Mouse (Mus musculus): ENCODE measurements around the gene Parp16.

GRCm38 (mm10) chr9:65177497-65177896 lies 17.7 kb upstream of the Parp16 start:
- TF ChIP-seq CTCF (IDR thresholded peaks at IDR 0.05; ENCODE audit: control insufficient read depth, insufficient read depth, insufficient read length), result no peak
- TF ChIP-seq MYOG (IDR thresholded peaks at IDR 0.05; ENCODE audit: control insufficient read depth, extremely low read depth, insufficient read length), result no peak
- no peak for TF ChIP-seq FOSL1 (IDR thresholded peaks at IDR 0.05; ENCODE audit: insufficient read depth, low read length, poor library complexity, severe bottlenecking)
- TF ChIP-seq MAX (IDR thresholded peaks at IDR 0.05), result no peak
- no peak for TF ChIP-seq USF1 (IDR thresholded peaks at IDR 0.05; ENCODE audit: low read depth)
- TF ChIP-seq CEBPB (IDR thresholded peaks at IDR 0.05; ENCODE audit: low read depth), result no peak
- TF ChIP-seq MYOD1 (IDR thresholded peaks at IDR 0.05; ENCODE audit: control insufficient read depth, insufficient read length, low read depth), result no peak

Data from C2C12 (cell line).